Mouse (Mus musculus) hindbrain, embryonic 12.5 days (tissue): ENCODE data around the gene Nobox. TPM values are rescaled to one million over a fixed set of nuclear protein-coding genes. Genes with fewer than 3 reads are reported as not detected.

Experiments
- ATAC-seq: fragments of 200-750 bp; cut with Nextera tagmentation; 2 replicates; pipeline ENCODE4 v1.8.0; 2017; ENCODE audit warnings: moderate TSS enrichment; ENCODE audit not compliant: low FRiP score
- H3K27ac ChIP-seq: fragments of 300-500 bp; sonication (generic); 2 replicates; pipeline ENCODE4 v1.5.1; 2016; ENCODE audit warnings: mild to moderate bottlenecking
- H3K27me3 ChIP-seq: fragments of 300-500 bp; sonication (generic); 2 replicates; pipeline ENCODE4 v1.6.1; 2016; ENCODE audit warnings: mild to moderate bottlenecking
- H3K36me3 ChIP-seq: fragments of 300-500 bp; sonication (generic); 2 replicates; pipeline ENCODE4 v1.6.1; 2016; ENCODE audit warnings: mild to moderate bottlenecking
- H3K4me1 ChIP-seq: fragments of 300-500 bp; sonication (generic); 2 replicates; pipeline ENCODE4 v1.6.1; 2016
- H3K4me2 ChIP-seq: fragments of 300-500 bp; sonication (generic); replicated peaks from 2 replicates; pipeline ENCODE4 v1.6.1; 2016; ENCODE audit warnings: mild to moderate bottlenecking
- H3K4me3 ChIP-seq: fragments of 300-500 bp; sonication (generic); 2 replicates; pipeline ENCODE4 v1.5.1; 2016; ENCODE audit warnings: mild to moderate bottlenecking
- H3K9ac ChIP-seq: fragments of 300-500 bp; sonication (generic); 2 replicates; pipeline ENCODE4 v1.6.1; 2016; ENCODE audit warnings: mild to moderate bottlenecking, moderate library complexity
- H3K9me3 ChIP-seq: fragments of 300-500 bp; sonication (generic); replicated peaks from 2 replicates; pipeline ENCODE4 v1.6.1; 2016; ENCODE audit warnings: mild to moderate bottlenecking
- WGBS: fragments of 180-500 bp; shearing (Covaris S2); methylation state at CpG from one replicate; pipeline ENCODE4 v1.1.7; 2016; 5-methylcytosine and 5-hydroxymethylcytosine counted together
- polyA plus RNA-seq: library from polyadenylated mRNA; unstranded; fragments of >200 nt; fragmentation: Nextera tagmentation; extraction: Ambion mirVana; gene quantifications from 2 replicates; pipeline ENCODE4 v1.2.1, GENCODE M21; 2016

Nobox gene
- polyA plus RNA-seq, 1 experiment from 2014 or later, result not detected

DNA sequence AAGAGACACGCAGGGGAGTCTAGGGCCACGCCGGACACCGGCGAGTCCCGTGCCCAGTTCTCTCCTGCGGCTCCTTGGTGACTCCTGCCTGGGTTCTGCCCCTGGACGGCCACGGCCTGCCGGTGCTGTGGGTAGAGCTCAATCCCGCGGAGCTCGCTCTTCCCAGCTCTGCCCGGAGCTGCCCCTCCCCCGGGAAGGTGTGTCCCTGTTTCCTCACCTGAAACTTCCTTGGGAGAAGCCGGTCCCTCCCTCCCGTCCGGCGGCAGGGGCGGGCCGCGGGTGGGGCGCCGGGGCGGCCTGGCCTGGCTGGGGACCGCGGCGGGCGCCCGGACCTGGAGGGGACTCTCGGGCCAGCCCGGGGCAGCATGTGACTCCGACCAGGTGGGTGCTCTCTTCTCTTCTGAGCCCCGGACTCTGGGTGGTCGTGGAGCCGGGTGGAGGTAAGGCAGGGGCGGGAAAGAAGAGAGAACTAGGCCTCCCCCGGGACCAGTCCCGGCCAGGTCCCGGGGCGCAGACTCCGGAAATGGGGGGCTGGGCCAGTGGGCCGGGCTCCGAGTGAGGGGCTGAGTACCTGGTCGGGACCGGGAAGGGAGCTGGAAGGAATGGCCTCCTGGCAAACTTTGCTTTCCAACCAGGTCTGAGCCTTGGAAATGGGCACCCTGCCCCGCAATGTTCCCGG, 43.9 kb downstream of the Nobox start, which contains the start of gene Arhgef5:
Gene Arhgef5, plus strand, starts transcription at position 220 of the 679 bp plus-strand sequence.
- Histone ChIP-seq H3K4me3 (peak within 1 kb of the TSS; percentile 56), H3K36me3 (no peaks in the 10 kb centered on the region), H3K9ac (peak within 1 kb of the TSS; percentile 62), H3K4me1 (peaks cover 8% of the 10 kb centered on the region), H3K27ac (no peak within 1 kb of the TSS), H3K4me2 (peak within 1 kb of the TSS; percentile 97), H3K9me3 (no peaks in the 10 kb centered on the region), H3K27me3 (peaks cover 30% of the 10 kb centered on the region)
- ATAC-seq, result peak; percentile 83
- 2% methylated on average over 46 of the region's 48 CpGs for WGBS

DNA sequence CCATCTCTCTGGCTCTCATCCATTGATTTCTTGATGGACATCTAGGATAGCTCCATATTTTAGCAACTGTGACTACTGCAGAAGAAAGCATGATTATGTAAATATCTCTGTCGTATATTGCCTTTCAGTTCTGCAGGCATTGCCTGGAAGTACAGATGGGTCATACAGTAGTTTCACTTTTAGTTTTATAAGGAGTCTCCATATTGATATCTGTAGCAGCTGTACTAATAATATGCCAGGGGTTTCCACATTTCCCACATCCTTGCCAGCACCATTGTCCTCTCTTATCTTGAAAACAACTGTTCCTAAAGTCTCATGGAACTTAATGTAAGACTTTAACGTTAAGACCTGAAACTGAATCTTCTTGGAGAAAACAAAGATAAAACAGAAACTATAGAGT, 48.6 kb downstream of the Nobox start:
- ATAC-seq, result no peak
- Histone ChIP-seq H3K4me2 (no peak overlapping the region), H3K4me3 (no peak overlapping the region), H3K27ac (no peak overlapping the region), H3K4me1 (peaks cover 6% of the 10 kb centered on the region), H3K27me3 (peaks cover 14% of the 10 kb centered on the region), H3K36me3 (no peaks in the 10 kb centered on the region), H3K9me3 (no peaks in the 10 kb centered on the region), H3K9ac (no peak overlapping the region)
- 68% methylated on average over 2 of the region's 2 CpGs for WGBS

DNA sequence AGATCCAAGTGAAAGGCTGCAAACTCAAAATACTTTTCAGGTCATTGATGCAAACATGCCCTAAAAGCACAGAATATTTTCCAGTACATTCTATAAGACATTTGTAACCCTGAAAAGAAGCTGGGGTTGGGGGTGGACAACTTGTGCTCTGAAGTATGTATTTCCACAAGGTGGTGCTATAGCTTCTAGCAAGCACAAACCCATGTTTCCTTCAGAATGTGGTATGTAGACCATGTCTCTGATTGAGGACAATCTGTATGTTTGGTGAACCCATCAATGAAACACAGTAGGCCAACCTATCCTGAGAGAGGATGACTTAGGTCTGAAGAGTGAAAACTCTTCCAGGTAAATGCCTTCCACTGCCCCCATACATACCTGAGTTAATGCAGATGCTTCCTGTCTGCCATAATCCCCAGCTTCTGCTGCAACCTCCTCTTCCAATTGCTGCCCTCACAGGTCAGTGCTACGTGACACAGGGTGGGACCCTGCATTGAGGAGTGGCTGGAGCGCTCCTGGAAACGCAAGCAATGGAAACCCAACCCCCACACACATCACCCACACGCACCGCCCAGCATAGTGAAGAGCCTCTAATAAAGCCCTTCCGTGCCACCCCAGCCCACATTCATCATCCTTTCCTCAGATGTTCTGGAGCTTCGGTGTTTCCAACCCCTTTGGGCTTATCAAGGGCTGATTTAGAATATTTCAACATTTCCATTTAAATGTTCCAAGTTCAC, 55.0 kb downstream of the Nobox start:
- H3K4me1 ChIP-seq, result no peaks in the 10 kb centered on the region
- 56% methylated on average over 7 of the region's 7 CpGs for WGBS
- no peak overlapping the region for H3K4me2 ChIP-seq
- no peaks in the 10 kb centered on the region for H3K9me3 ChIP-seq
- no peak overlapping the region for H3K4me3 ChIP-seq
- no peaks in the 10 kb centered on the region for H3K36me3 ChIP-seq
- no peak for ATAC-seq
- H3K27ac ChIP-seq, result no peak overlapping the region
- H3K27me3 ChIP-seq, result no peaks in the 10 kb centered on the region
- no peak overlapping the region for H3K9ac ChIP-seq

Other genes with a start within 250 kb of the Nobox start
- gene Olfr441, start 203.2 kb downstream of the Nobox start, polyA plus RNA-seq, result not detected in 2 replicates
- gene Olfr237-ps1, start 163.0 kb downstream of the Nobox start, polyA plus RNA-seq, result not detected in 2 replicates
- not detected in 2 replicates for gene Olfr437, start 146.3 kb downstream of the Nobox start, polyA plus RNA-seq
- gene Olfr13, start 137.4 kb downstream of the Nobox start, polyA plus RNA-seq, result not detected in 2 replicates
- gene Olfr435, start 112.4 kb downstream of the Nobox start, polyA plus RNA-seq, result not detected in 2 replicates
- gene Olfr434, start 96.5 kb downstream of the Nobox start, polyA plus RNA-seq, result not detected in 2 replicates
- not detected in 2 replicates for gene Olfr47, start 78.0 kb downstream of the Nobox start, polyA plus RNA-seq
- 5.2 and 6.6 TPM in 2 replicates for gene Arhgef5, start 44.0 kb downstream of the Nobox start, polyA plus RNA-seq